Mouse (Mus musculus) hindbrain, embryonic 10.5 days (tissue): Measurements from ENCODE around the gene Cdk14. TPM values are rescaled to one million over a fixed set of nuclear protein-coding genes. Genes with fewer than 3 reads are reported as not detected.
"Not testable (repeated sequence)": the region's sequence is repeated elsewhere in the genome, so short reads cannot be mapped to it uniquely, and the experiment has no call there.

Experiments used
- DNase-seq: peaks from one replicate; pipeline ENCODE4 v3.0.0-alpha.2; 2017; ENCODE audit warnings: low spot score
- H3K27ac ChIP-seq: fragments of 300-500 bp; sonication (generic); 2 replicates; pipeline ENCODE4 v1.5.1; 2016; ENCODE audit warnings: mild to moderate bottlenecking, moderate library complexity
- H3K27me3 ChIP-seq: fragments of 300-500 bp; sonication (generic); 2 replicates; pipeline ENCODE4 v1.6.1; 2016; ENCODE audit warnings: mild to moderate bottlenecking; ENCODE audit not compliant: poor library complexity, insufficient read depth, severe bottlenecking
- H3K36me3 ChIP-seq: fragments of 300-500 bp; sonication (generic); 2 replicates; pipeline ENCODE4 v1.6.1; 2016; ENCODE audit warnings: mild to moderate bottlenecking, moderate library complexity
- H3K4me1 ChIP-seq: fragments of 300-500 bp; sonication (generic); replicated peaks from 2 replicates; pipeline ENCODE4 v1.6.1; 2016; ENCODE audit warnings: mild to moderate bottlenecking
- H3K4me3 ChIP-seq: fragments of 300-500 bp; sonication (generic); 2 replicates; pipeline ENCODE4 v1.5.1; 2016; ENCODE audit warnings: mild to moderate bottlenecking, moderate library complexity
- H3K9me3 ChIP-seq: fragments of 300-500 bp; sonication (generic); 2 replicates; pipeline ENCODE4 v1.6.1; 2016; ENCODE audit warnings: mild to moderate bottlenecking, moderate library complexity
- WGBS: fragments of 180-500 bp; shearing (Covaris S2); methylation state at CpG from one replicate; pipeline ENCODE4 v1.1.7; 2016; 5-methylcytosine and 5-hydroxymethylcytosine counted together
- polyA plus RNA-seq: library from polyadenylated mRNA; unstranded; fragments of >200 nt; fragmentation: Nextera tagmentation; extraction: Ambion mirVana; gene quantifications from 2 replicates; pipeline ENCODE4 v1.2.1, GENCODE M21; 2016

Gene Cdk14
- polyA plus RNA-seq, 1 experiment from 2014 or later, result 19.0 TPM

- H3K4me1 ChIP-seq, result no peaks in the 10 kb centered on the region
- no peaks in the 10 kb centered on the region for H3K27me3 ChIP-seq
- no peak overlapping the region for H3K27ac ChIP-seq
- 90% methylated on average over 5 of the region's 5 CpGs for WGBS
- H3K4me3 ChIP-seq, result no peak overlapping the region
- no peak for DNase-seq
- peaks cover 5% of the 10 kb centered on the region for H3K36me3 ChIP-seq
- peaks cover 5% of the 10 kb centered on the region; the same call in 1 of the 2 replicates for H3K9me3 ChIP-seq
Measured at GRCm38 (mm10) chr5:5242704-5243103, 177.4 kb downstream of the Cdk14 start.

GRCm38 (mm10) chr5:5241088-5241487 is 179.0 kb downstream of the Cdk14 start:
- H3K4me3 ChIP-seq, result no peak overlapping the region
- 93% methylated on average over 6 of the region's 6 CpGs for whole genome bisulfite sequencing
- peaks cover 16% of the 10 kb centered on the region for H3K9me3 ChIP-seq
- H3K4me1 ChIP-seq, result no peaks in the 10 kb centered on the region
- peaks cover 15% of the 10 kb centered on the region for H3K36me3 ChIP-seq
- no peaks in the 10 kb centered on the region for H3K27me3 ChIP-seq
- no peak overlapping the region for H3K27ac ChIP-seq
- DNase-seq, result no peak

- peaks cover 16% of the 10 kb centered on the region for H3K9me3 ChIP-seq
- no peak for DNase-seq
- no peak overlapping the region for H3K27ac ChIP-seq
- 98% methylated on average over 3 of the region's 3 CpGs for WGBS
- H3K27me3 ChIP-seq, result no peaks in the 10 kb centered on the region
- peaks cover 15% of the 10 kb centered on the region for H3K36me3 ChIP-seq
- no peak overlapping the region for H3K4me3 ChIP-seq
- H3K4me1 ChIP-seq, result no peaks in the 10 kb centered on the region
Measured at GRCm38 (mm10) chr5:5240121-5240520, 180.0 kb downstream of the Cdk14 start.

GRCm38 (mm10) chr5:5234935-5235334 is 185.2 kb downstream of the Cdk14 start:
- Histone ChIP-seq H3K36me3 (peaks cover 20% of the 10 kb centered on the region), H3K9me3 (peaks cover 16% of the 10 kb centered on the region)
- WGBS, result 93% methylated on average over 10 of the region's 10 CpGs
- not testable (repeated sequence) for H3K4me3 ChIP-seq, H3K27me3 ChIP-seq, DNase-seq, H3K27ac ChIP-seq, H3K4me1 ChIP-seq

- H3K36me3 ChIP-seq, result 0 out of 2 replicates have a peak, but pooled peaks cover 5% of the 10 kb centered on the region
- 88% methylated on average over 4 of the region's 4 CpGs for WGBS
- no peak for DNase-seq
- H3K4me1 ChIP-seq, result no peaks in the 10 kb centered on the region
- no peaks in the 10 kb centered on the region for H3K9me3 ChIP-seq
- no peaks in the 10 kb centered on the region for H3K27me3 ChIP-seq
- H3K27ac ChIP-seq, result no peak overlapping the region
- no peak overlapping the region for H3K4me3 ChIP-seq
Measured at GRCm38 (mm10) chr5:5226966-5227365, 193.1 kb downstream of the Cdk14 start.

GRCm38 (mm10) chr5:5211780-5212135 is 208.4 kb downstream of the Cdk14 start:
- Histone ChIP-seq H3K4me1 (no peaks in the 10 kb centered on the region), H3K27me3 (no peaks in the 10 kb centered on the region), H3K4me3 (no peak overlapping the region), H3K36me3 (no peaks in the 10 kb centered on the region), H3K9me3 (no peaks in the 10 kb centered on the region), H3K27ac (no peak overlapping the region)
- no peak for DNase-seq
- 73% methylated on average over 1 of the region's 1 CpGs for WGBS

GRCm38 (mm10) chr5:5211034-5211779 is 208.9 kb downstream of the Cdk14 start:
- 75% methylated on average over 7 of the region's 7 CpGs for WGBS
- no peaks in the 10 kb centered on the region for H3K9me3 ChIP-seq
- H3K4me3 ChIP-seq, result no peak overlapping the region
- no peak for DNase-seq
- H3K27ac ChIP-seq, result no peak overlapping the region
- no peaks in the 10 kb centered on the region for H3K27me3 ChIP-seq
- H3K4me1 ChIP-seq, result no peaks in the 10 kb centered on the region
- H3K36me3 ChIP-seq, result no peaks in the 10 kb centered on the region

- 93% methylated on average over 4 of the region's 4 CpGs for WGBS
- Histone ChIP-seq H3K4me1 (0 out of 2 replicates have a peak, but pooled peaks cover 3% of the 10 kb centered on the region), H3K9me3 (no peaks in the 10 kb centered on the region), H3K4me3 (no peak overlapping the region), H3K27ac (no peak overlapping the region), H3K36me3 (no peaks in the 10 kb centered on the region), H3K27me3 (no peaks in the 10 kb centered on the region)
- DNase-seq, result no peak
Measured at GRCm38 (mm10) chr5:5208016-5208415, 212.1 kb downstream of the Cdk14 start.

- Histone ChIP-seq H3K27ac (no peak overlapping the region), H3K4me3 (no peak overlapping the region), H3K27me3 (no peaks in the 10 kb centered on the region), H3K9me3 (no peaks in the 10 kb centered on the region), H3K4me1 (0 out of 2 replicates have a peak, but pooled peaks cover 3% of the 10 kb centered on the region), H3K36me3 (no peaks in the 10 kb centered on the region)
- peak; percentile 12 for DNase-seq
- 56% methylated on average over 9 of the region's 9 CpGs for WGBS
Measured at GRCm38 (mm10) chr5:5206012-5206411, 214.1 kb downstream of the Cdk14 start.

- Histone ChIP-seq H3K9me3 (no peaks in the 10 kb centered on the region), H3K4me1 (no peaks in the 10 kb centered on the region), H3K4me3 (no peak overlapping the region), H3K27ac (no peak overlapping the region), H3K27me3 (no peaks in the 10 kb centered on the region), H3K36me3 (no peaks in the 10 kb centered on the region)
- WGBS, result 97% methylated on average over 5 of the region's 5 CpGs
- no peak for DNase-seq
Measured at GRCm38 (mm10) chr5:5194562-5195221, 225.4 kb downstream of the Cdk14 start.

- no peaks in the 10 kb centered on the region for H3K27me3 ChIP-seq
- WGBS, result 100% methylated on average over 1 of the region's 1 CpGs
- H3K27ac ChIP-seq, result no peak overlapping the region
- no peaks in the 10 kb centered on the region for H3K36me3 ChIP-seq
- H3K4me1 ChIP-seq, result no peaks in the 10 kb centered on the region
- no peak for DNase-seq
- H3K9me3 ChIP-seq, result no peaks in the 10 kb centered on the region
- H3K4me3 ChIP-seq, result no peak overlapping the region
Measured at GRCm38 (mm10) chr5:5189590-5189989, 230.5 kb downstream of the Cdk14 start.

GRCm38 (mm10) chr5:5185987-5186742 is 233.9 kb downstream of the Cdk14 start:
- Histone ChIP-seq H3K9me3 (no peaks in the 10 kb centered on the region), H3K27me3 (no peaks in the 10 kb centered on the region), H3K27ac (no peak overlapping the region), H3K36me3 (no peaks in the 10 kb centered on the region), H3K4me1 (no peaks in the 10 kb centered on the region), H3K4me3 (no peak overlapping the region)
- WGBS, result 87% methylated on average over 3 of the region's 3 CpGs
- no peak for DNase-seq

- no peaks in the 10 kb centered on the region for H3K9me3 ChIP-seq
- no peaks in the 10 kb centered on the region for H3K36me3 ChIP-seq
- no peaks in the 10 kb centered on the region for H3K27me3 ChIP-seq
- H3K4me3 ChIP-seq, result no peak overlapping the region
- no peaks in the 10 kb centered on the region for H3K4me1 ChIP-seq
- DNase-seq, result no peak
- H3K27ac ChIP-seq, result no peak overlapping the region
Measured at GRCm38 (mm10) chr5:5185521-5185920, 234.6 kb downstream of the Cdk14 start.
